Mouse (Mus musculus): ENCODE data around the gene Lrp10. TPM values are rescaled to one million over a fixed set of nuclear protein-coding genes. Genes with fewer than 3 reads are reported as not detected.
A peak's percentile ranks its signal among the peaks of the same experiment; 100 is the strongest.

Gene Lrp10
- polyA plus RNA-seq, 1 experiment from 2014 or later = 30.9 TPM

DNA sequence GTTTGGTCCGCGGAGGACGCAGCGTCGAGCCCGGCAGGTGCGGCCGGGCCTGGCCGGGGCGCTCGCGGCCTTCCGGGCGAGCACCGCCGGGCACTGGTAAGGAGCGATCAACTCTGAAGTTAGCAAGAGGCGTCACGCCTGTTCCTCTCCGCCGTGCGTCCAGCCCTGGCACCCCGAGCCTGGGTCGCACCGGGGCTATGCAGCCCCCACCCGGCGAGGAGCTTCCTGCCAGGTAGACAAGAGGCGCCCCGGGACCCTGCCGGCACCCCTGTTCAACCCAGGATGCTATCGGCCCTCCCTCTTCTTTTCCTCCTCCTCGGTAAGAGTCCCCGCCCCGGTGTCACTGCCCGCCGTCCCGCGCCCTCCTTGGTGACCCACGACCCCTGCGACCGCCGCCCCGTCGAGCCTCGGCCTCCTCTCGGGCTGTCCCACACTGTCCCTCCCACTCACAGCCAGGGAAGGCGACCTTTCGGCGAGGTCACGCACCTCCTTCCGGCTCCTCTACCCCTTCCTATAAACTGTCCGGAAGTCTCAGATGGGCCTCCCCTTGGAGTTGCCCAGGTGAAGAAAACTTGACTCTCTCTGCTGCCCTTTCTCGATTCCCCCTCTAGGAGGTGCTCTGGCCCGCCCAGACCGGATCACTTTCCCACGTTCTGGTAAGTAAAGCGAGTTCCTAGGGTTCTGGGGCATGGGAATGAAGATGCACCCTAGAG is 512 bp downstream of the Lrp10 start:
- peak overlapping the region; percentile 91 for H3K27ac ChIP-seq
- no peaks in the 10 kb centered on the region for H3K27me3 ChIP-seq (ENCODE audit: insufficient read depth, poor library complexity, severe bottlenecking)
- H3K4me3 ChIP-seq = peak overlapping the region; percentile 85
- H3K9me3 ChIP-seq = no peaks in the 10 kb centered on the region
- under 1% methylated on average over 57 of the region's 57 CpGs for WGBS
- DNase-seq (ENCODE audit: low spot score) = peak; percentile 79
- peaks cover 22% of the 10 kb centered on the region for H3K4me1 ChIP-seq (replicated peaks)
- H3K36me3 ChIP-seq = peaks cover 36% of the 10 kb centered on the region

DNA sequence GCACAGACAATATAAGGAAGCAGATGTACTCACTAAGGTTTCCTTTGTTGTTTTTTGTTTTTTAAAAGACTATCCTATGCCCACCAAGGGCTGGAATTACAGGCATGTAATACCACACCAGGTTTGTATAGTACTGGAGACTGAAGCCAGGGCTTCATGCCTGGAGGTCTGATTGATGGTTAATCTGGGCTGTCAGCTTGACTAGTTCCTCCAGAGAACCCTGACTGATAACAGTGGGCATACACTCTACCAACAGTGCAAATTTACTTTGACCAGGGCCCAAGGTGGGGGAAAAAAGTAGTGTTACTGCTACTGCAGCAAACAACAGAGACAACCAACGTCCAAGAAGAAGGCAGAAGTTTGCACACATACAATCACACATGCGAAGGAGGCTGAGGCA is 7.5 kb downstream of the Lrp10 start:
- H3K27ac ChIP-seq = no peak overlapping the region; the same call in 1 of the 2 replicates
- peaks cover 8% of the 10 kb centered on the region; the same call in 1 of the 2 replicates for H3K27me3 ChIP-seq (ENCODE audit: insufficient read depth, poor library complexity, severe bottlenecking)
- WGBS = 80% methylated on average over 2 of the region's 2 CpGs
- DNase-seq (ENCODE audit: low spot score) = no peak
- H3K4me1 ChIP-seq (replicated peaks) = peaks cover 16% of the 10 kb centered on the region
- peaks cover 48% of the 10 kb centered on the region for H3K36me3 ChIP-seq
- H3K4me3 ChIP-seq = no peak overlapping the region
- no peaks in the 10 kb centered on the region for H3K9me3 ChIP-seq

- H3K27me3 ChIP-seq (ENCODE audit: insufficient read depth, poor library complexity, severe bottlenecking) = peaks cover 21% of the 10 kb centered on the region
- 83% methylated on average over 5 of the region's 5 CpGs for WGBS
- no peaks in the 10 kb centered on the region for H3K9me3 ChIP-seq
- no peak for DNase-seq (ENCODE audit: low spot score)
- no peak overlapping the region for H3K27ac ChIP-seq
- H3K4me3 ChIP-seq = no peak overlapping the region
- H3K4me1 ChIP-seq (replicated peaks) = peaks cover 28% of the 10 kb centered on the region
- peaks cover 36% of the 10 kb centered on the region for H3K36me3 ChIP-seq
These were observed 8.7 kb downstream of the Lrp10 start for GRCm38 (mm10) chr14:54472671-54473070.

DNA sequence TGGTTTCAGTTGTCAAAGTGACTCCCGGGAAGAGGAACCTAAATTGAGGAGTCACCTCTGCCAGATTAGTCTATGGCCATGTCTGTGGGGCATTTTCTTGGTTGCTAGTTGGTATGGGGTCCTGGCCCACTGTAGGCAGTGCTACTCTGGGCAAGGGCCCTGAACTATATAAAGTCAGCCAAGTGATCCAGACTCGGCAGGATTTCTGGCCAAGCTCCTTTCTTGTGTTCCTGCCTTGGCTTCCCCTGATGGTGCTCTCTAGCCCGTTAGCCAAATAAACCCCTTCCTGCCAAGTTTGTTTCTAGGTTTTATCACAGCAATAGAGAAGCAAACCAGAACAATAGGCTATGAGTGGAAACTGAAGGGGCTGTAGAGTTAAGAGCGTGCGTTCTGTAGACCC is 10.8 kb downstream of the Lrp10 start:
- peaks cover 41% of the 10 kb centered on the region for H3K27me3 ChIP-seq (ENCODE audit: insufficient read depth, poor library complexity, severe bottlenecking)
- H3K9me3 ChIP-seq = no peaks in the 10 kb centered on the region
- DNase-seq (ENCODE audit: low spot score) = no peak
- peaks cover 15% of the 10 kb centered on the region for H3K36me3 ChIP-seq
- 91% methylated on average over 5 of the region's 5 CpGs for WGBS
- peaks cover 44% of the 10 kb centered on the region for H3K4me1 ChIP-seq (replicated peaks)
- no peak overlapping the region for H3K4me3 ChIP-seq
- no peak overlapping the region for H3K27ac ChIP-seq

DNA sequence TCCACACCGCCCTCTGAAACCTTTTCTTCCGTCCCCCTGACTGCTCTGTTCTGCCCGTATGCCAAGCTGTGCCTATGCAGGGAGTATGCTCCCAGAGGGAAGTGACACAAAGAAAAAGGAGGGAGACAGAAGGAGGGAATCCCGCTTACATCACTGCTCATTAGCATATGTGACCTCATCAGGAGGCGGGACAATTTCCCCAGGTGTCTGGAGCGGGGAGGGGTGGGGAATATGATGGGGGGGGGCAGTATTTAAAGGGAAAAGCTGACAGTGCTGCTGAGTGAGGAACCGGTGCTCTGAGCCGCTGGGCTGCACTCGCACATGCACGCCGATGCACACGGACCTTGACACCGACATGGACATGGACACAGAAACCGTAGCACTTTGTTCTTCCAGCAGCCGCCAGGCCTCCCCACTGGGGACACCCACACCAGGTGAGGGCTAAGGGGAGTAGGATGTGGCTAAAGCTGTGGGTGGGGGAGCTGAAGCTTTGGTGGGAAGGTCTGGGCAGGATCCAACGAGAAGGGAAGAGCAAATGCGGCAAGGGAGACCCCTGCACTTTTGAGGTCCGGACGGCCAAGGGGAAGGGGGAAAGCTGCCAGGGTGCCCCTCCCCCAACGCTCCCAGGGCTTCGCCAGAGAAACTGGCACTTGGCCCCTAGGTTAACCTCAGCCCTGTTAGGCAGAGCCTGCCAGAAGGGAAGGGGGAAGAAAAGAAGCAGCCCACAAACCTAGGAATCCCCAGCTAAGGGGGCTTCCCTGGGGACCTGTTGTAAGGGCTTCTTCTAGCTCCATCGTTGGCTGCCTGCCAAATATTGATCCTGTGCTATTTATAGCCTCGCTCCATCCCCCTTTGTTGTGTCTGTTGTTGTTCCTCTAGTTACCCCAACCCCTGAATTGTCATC is 12.3 kb downstream of the Lrp10 start, which contains the start of gene Rem2:
TSS of gene Rem2 (plus strand) at position 160 of the 904 bp plus-strand sequence.
- Histone ChIP-seq H3K36me3 (0 out of 2 replicates have a peak, but pooled peaks cover 7% of the 10 kb centered on the region), H3K4me1 (replicated peaks) (peaks cover 56% of the 10 kb centered on the region), H3K9me3 (no peaks in the 10 kb centered on the region), H3K4me3 (peak within 1 kb of the TSS; percentile 66), H3K27me3 (ENCODE audit: insufficient read depth, poor library complexity, severe bottlenecking) (peaks cover 55% of the 10 kb centered on the region), H3K27ac (peak within 1 kb of the TSS; percentile 92)
- under 1% methylated on average over 23 of the region's 23 CpGs for WGBS
- DNase-seq (ENCODE audit: low spot score) = peak; percentile 81

- Histone ChIP-seq H3K4me1 (replicated peaks) (peaks cover 56% of the 10 kb centered on the region), H3K9me3 (no peaks in the 10 kb centered on the region), H3K4me3 (peak overlapping the region; percentile 66), H3K27ac (peak overlapping the region; percentile 92), H3K27me3 (ENCODE audit: insufficient read depth, poor library complexity, severe bottlenecking) (peaks cover 59% of the 10 kb centered on the region), H3K36me3 (no peaks in the 10 kb centered on the region)
- DNase-seq (ENCODE audit: low spot score) = no peak
- 63% methylated on average over 15 of the region's 15 CpGs for WGBS
These were observed 13.4 kb downstream of the Lrp10 start for GRCm38 (mm10) chr14:54477172-54477909.

DNA sequence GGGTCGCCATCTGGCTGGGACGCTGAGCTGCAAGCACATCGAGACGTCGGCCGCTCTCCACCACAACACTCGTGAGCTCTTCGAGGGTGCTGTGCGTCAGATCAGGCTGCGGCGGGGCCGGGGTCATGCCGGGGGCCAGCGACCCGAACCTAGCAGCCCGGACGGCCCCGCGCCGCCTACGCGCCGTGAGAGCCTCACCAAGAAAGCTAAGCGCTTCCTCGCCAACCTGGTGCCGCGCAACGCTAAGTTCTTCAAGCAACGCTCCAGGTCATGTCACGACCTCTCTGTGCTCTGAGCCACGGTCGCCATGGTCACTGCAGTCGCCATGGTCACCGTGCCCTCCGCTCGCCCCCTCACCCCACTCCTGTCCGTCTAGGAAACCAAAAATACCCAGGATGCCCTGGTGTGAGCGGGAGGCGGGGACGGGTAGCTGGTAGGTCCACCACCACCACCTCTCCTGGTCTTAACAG is 15.5 kb downstream of the Lrp10 start:
- Histone ChIP-seq H3K4me3 (peak overlapping the region; percentile 54), H3K4me1 (replicated peaks) (peaks cover 56% of the 10 kb centered on the region), H3K27me3 (ENCODE audit: insufficient read depth, poor library complexity, severe bottlenecking) (peaks cover 59% of the 10 kb centered on the region), H3K27ac (peak overlapping the region; percentile 86), H3K9me3 (no peaks in the 10 kb centered on the region), H3K36me3 (no peaks in the 10 kb centered on the region)
- WGBS = under 1% methylated on average over 40 of the region's 40 CpGs
- peak; percentile 81 for DNase-seq (ENCODE audit: low spot score)

DNA sequence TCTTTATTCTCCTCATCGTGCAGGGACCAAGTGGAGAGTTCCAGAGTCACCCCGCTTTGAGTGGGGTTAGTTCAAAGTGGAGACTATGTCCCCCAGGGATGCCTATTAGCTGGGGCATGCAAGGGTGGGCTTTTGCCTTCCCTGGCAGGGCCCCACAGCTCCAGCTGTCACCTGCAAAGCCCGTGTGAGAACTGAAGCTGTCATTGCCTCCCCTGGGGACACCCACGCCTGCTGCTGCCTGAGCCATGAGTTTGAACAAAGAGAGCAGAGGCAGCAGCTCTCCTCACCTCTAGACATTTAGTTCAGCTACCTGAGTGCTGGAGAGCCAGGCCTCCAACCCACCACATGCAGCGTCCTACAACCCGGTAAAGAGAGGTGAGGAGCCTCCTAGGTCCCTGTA is 16.7 kb downstream of the Lrp10 start:
- peaks cover 54% of the 10 kb centered on the region for H3K27me3 ChIP-seq (ENCODE audit: insufficient read depth, poor library complexity, severe bottlenecking)
- H3K4me1 ChIP-seq (replicated peaks) = peaks cover 50% of the 10 kb centered on the region
- no peak for DNase-seq (ENCODE audit: low spot score)
- no peaks in the 10 kb centered on the region for H3K9me3 ChIP-seq
- 70% methylated on average over 6 of the region's 6 CpGs for WGBS
- H3K27ac ChIP-seq = peak overlapping the region; percentile 30
- H3K4me3 ChIP-seq = no peak overlapping the region
- H3K36me3 ChIP-seq = no peaks in the 10 kb centered on the region

- Histone ChIP-seq H3K4me1 (replicated peaks) (peaks cover 43% of the 10 kb centered on the region), H3K9me3 (no peaks in the 10 kb centered on the region), H3K36me3 (no peaks in the 10 kb centered on the region), H3K27me3 (ENCODE audit: insufficient read depth, poor library complexity, severe bottlenecking) (peaks cover 51% of the 10 kb centered on the region), H3K4me3 (no peak overlapping the region), H3K27ac (no peak overlapping the region)
- DNase-seq (ENCODE audit: low spot score) = no peak
- WGBS = 84% methylated on average over 8 of the region's 8 CpGs
These were observed 17.5 kb downstream of the Lrp10 start for GRCm38 (mm10) chr14:54481402-54481801.

DNA sequence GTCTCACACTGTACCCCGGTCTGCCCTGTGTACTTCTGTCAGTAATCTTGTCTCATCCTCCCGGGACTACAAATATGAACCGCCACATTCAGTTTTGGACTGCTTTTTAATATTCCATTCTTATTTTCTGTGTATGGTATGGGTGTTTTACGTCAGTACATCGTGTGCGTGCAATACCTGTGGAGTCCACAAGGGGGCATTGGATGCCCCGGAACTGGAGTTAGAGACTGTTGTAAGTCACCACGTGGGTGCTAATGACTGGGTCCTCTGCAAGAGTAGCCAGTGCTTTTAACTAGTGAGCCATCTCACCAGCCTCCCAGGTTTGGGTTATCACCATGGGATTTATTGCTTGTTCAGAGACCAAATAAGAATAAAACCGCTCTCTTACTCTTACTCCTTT is 18.6 kb downstream of the Lrp10 start:
- Histone ChIP-seq H3K36me3 (no peaks in the 10 kb centered on the region), H3K4me1 (replicated peaks) (peaks cover 32% of the 10 kb centered on the region), H3K9me3 (no peaks in the 10 kb centered on the region), H3K27me3 (ENCODE audit: insufficient read depth, poor library complexity, severe bottlenecking) (peaks cover 40% of the 10 kb centered on the region), H3K4me3 (no peak overlapping the region), H3K27ac (no peak overlapping the region)
- WGBS = 38% methylated on average over 9 of the region's 9 CpGs
- peak; percentile 59 for DNase-seq (ENCODE audit: low spot score)

DNA sequence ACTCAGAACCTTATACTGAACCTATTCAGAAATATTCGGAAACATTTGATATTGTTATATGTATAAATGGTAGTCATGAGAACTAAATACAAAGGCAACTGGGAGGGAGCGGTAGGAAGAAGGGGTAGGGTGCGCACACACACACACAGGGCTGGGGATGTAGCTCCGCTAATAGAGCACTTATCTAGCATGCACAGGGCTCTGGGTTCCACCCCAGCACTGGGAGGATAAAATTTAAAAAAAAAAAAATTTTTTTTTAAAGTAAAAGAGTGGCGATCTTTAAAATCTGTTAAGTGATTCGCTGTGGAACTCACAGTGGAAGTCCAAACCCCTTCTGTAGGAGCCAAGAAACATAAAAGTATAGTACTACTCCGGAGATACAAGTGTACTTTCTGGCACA is 22.0 kb downstream of the Lrp10 start:
- 92% methylated on average over 7 of the region's 7 CpGs for WGBS
- DNase-seq (ENCODE audit: low spot score) = no peak

GRCm38 (mm10) chr14:54487732-54488131 is 23.8 kb downstream of the Lrp10 start:
- no peak overlapping the region for H3K4me3 ChIP-seq
- WGBS = 68% methylated on average over 2 of the region's 2 CpGs
- DNase-seq (ENCODE audit: low spot score) = no peak
- no peaks in the 10 kb centered on the region for H3K27me3 ChIP-seq (ENCODE audit: insufficient read depth, poor library complexity, severe bottlenecking)
- no peak overlapping the region for H3K27ac ChIP-seq
- no peaks in the 10 kb centered on the region; the same call in 1 of the 2 replicates for H3K4me1 ChIP-seq (replicated peaks)
- no peaks in the 10 kb centered on the region for H3K9me3 ChIP-seq
- H3K36me3 ChIP-seq = no peaks in the 10 kb centered on the region

More for the DNA sequence above, 22.0 kb downstream of the Lrp10 start:
- Histone ChIP-seq H3K4me3 (no peak overlapping the region), H3K9me3 (no peaks in the 10 kb centered on the region), H3K27me3 (ENCODE audit: insufficient read depth, poor library complexity, severe bottlenecking) (peaks cover 6% of the 10 kb centered on the region), H3K27ac (no peak overlapping the region), H3K36me3 (no peaks in the 10 kb centered on the region), H3K4me1 (replicated peaks) (peaks cover under 1% of the 10 kb centered on the region; the same call in 1 of the 2 replicates)

Measured in hindbrain, embryonic 10.5 days (tissue).